Mouse (Mus musculus) layer of hippocampus, postnatal 36 days (tissue): ENCODE measurements around the gene Smpd3. TPM values are rescaled to one million over a fixed set of nuclear protein-coding genes. Genes with fewer than 3 reads are reported as not detected.
A peak's percentile ranks its signal among the peaks of the same experiment; 100 is the strongest.

ENCODE experiments used
- DNase-seq, 2 experiments: peaks; one replicate each; pipeline ENCODE4 v3.0.0; 2022
- total RNA-seq, 2 experiments: library from RNA; stranded (reverse); gene quantifications; 2 replicates each; pipeline ENCODE4 v1.2.3; 2021

Smpd3 gene
- 10 to 100 TPM; 72.6 to 77.2 TPM for total RNA-seq

DNA sequence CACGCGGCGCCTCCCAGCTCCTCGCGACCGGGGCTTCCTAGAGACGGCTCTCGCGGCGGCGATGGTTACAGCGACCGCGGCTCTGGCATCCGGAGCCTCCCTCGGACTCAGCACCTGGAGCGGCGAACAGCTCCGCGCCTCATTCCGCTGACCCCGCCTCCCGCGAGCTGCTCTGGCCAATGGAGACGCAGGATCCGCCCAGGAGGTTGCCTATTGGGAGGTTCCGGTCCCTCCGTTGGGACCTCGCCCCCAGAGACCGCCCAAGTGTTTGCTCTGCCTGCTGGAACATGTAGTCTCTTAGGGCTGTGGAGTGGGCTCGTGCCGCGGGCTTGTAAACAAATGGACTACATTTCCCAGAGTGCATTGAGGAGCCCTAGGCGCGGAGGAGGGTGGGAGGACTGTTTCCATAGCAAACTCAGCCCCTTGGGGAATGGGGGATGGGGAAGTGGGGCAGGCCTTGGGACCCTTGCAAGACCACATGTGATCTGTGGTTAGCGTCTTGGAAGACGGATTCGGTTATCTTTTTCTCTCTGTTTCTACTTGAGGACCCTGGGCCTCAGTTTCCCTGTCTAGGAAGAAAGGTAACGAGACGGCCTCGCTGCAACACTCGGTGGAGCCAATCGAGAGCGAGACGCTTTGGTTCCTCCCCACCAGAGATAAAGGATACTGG is at the start of gene Smpd3:
Smpd3 (minus strand) TSS at position 137 of the 670 bp plus-strand sequence.
- DNase-seq = peak; percentile 98 to 99

DNA sequence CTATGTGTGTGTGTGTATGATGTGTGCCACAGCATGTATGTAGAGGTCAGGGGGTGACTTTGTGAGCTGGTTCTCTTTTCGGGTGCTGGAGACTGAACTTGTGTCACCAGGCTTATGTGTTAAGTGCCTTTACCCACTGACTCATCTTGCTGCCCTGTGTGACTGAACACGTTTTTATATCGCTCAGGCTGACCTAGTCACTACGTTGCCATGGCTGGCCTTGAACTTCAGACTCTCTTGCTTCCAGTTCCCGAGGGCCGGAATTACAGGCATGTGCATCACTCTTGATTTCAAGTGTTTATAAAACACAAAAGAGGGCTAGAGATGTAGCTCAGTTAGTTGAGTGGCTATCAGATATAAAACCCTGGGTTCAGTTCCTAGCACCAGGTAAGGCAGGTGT is 43.2 kb upstream of the Smpd3 start:
- no peak for DNase-seq

DNA sequence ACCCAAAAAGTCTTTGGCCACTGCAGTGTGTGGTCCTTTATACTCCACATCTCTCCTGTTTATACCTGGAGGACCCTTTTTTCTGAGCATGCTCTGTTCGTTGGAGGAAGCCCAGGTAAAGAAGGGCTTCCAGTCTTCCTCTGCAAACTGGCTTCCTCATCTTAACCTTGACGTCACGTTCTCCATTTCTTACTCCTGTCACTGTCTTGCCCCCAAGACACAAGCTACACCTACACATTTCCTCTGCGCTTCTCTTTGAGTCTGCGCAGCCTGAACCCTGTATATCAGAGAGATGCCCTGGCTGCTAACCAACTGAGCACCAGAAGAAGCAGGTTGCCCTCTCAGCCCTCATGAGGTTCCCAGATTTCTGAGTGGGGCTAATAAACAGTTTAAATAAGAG is 41.6 kb upstream of the Smpd3 start:
- no peak for DNase-seq

DNA sequence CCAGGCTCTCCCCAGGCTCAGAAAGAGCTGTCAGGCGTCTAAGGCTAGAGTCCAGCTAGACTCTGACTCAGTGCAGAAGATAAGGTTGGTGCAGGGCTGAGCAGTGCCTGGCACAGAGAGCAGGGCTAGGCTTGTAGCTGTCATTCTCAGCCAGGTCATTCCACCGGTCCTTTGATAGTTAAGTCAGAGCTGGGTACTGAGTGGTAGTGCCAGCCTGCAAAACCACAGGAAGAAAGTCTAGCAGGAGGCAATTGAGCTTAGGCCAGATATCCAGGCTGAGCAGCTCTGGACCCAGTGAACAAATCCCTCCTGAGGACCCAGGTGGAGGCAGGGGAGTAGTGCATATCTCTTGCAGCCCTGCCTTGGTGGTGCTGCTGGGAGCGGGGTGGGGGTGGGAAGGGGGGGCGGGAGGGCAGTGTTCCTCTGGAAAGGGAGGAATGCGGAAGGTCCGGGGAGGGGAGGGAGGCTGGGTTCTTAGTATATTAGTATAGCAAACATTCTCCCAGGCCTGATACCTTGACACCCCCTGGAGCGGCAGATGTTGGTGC is 40.8 kb upstream of the Smpd3 start:
- no peak for DNase-seq

DNA sequence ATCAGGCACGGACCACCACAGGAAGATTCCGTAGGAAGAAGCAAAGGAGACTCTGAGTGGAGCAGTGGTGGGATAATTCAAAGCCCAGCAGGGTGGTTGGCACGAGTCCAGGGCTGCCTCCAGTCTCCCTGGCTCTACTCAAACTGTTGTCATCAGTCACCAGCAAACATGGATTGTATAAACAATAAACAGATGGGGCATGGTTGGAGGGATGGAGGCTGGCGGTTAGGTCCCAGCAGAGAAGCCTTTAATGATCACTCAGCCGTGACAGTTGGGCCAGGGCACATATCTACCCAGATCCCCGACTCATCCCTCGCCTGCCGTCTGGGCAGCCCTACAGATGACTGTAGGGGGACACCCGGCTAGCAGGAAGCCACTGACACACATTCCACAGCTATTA is 39.1 kb upstream of the Smpd3 start:
- DNase-seq = no peak

DNA sequence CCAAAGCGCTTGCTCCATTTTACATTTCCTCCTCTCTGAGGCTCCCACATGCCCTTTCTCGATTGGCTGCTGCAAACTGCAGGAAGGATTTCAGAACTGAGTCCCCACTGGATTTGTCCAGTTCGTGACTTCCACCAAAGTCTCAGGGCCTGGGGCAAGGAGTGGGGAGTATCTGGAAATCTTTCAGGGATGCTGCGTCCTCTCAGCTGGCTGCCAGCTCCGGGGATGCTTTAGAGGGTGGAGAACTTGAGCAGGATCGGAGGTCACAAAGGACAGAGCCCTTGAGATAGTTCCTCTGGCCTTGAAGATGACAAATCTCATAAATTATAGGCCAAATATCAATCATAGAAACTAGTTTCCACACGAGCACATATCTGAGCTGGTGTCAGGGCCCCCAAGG is 38.2 kb upstream of the Smpd3 start:
- DNase-seq = no peak

DNA sequence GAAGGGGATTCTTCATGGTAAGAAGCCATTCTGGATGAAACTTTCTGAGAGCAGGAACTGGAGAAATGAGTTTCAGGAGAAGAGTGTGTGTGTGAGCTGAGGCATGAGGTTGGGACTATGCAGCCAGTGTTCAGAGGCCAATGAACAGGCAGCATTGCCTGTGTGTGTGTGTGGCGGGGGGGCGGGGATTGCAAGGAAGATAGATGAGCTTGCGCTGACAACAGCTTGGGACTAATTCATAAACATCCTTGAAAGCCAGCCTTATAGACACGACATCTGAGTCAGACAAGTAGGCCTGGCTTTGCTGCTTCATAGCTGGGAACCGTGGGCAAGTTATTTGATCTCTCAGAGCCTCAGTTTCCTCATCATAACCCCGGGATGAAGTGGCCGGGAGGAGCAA is 31.3 kb upstream of the Smpd3 start:
- DNase-seq = no peak

DNA sequence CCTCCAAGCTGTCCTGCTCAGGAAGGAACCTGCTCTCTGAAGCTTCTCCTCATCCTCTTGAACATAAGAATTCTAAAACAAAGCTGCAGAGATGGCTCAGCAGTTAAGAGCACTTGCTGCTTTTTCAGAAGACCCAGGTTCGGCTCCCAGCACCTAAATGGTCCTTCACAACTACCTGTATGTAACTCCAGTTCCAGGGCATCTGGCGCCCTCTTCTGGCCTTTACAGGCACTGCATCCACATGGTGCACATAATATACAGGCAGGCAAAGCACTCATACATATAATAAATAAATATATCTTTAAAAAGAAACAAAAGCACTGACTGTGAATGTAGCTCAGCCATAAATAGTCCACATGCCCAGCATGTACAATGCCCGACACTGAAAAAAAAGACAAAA is 30.7 kb upstream of the Smpd3 start:
- DNase-seq = no peak

DNA sequence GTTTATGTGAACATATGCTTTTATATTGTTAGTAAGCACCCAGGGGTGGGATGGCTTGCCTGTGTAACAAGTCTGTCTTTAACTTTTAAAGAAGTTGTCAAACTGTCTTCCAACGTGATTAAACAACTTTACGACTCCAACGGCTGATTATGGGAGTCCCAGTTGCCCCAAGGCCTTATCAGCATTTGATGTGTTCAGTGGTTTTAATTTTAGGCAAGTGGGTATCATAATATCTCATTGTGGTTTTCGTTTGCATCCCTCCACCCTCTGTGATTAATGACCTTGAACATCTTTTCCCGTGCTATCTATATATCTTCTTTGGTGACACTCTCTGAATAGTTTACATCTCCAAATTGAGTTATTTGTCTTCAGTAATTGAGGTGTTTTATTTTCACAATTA is 27.0 kb upstream of the Smpd3 start:
- DNase-seq = no peak

DNA sequence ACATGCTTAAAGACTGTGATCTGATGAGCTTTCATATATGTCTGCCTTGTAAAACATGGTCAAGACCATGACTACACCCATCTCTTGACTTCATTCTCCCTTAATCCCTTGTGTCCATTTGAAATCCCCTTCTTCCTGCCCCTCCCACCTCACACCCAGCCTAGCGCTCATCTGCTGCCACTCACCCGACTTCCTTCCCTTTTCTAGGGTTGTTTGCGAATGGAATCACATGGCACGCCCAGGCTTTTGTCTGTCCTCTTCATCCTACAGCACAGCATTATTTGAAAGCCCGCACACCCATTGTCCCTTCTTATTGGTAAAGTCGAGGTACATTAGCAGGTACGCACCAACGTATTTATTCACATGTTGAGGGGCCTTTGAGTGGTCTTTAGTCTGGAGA is 26.5 kb upstream of the Smpd3 start:
- no peak for DNase-seq

DNA sequence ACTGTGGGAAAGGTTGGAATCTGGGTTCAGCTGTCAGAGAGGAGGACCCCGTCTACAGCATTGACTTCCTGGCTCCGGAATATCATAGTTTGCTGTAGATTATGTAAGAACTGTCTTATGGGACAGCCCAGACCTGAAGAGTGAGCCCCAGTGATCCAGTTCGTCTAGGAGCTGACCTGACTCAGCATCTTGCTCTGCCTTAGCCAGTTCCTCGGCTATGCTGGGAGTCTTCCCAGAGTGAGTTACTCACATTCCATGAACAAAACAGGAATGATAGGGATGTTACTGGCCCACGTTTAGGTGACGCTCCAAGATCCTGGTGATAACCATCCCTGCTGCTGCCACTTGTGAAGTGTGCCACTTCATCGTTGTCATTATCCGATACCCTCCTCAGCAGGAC is 25.5 kb upstream of the Smpd3 start:
- no peak for DNase-seq

DNA sequence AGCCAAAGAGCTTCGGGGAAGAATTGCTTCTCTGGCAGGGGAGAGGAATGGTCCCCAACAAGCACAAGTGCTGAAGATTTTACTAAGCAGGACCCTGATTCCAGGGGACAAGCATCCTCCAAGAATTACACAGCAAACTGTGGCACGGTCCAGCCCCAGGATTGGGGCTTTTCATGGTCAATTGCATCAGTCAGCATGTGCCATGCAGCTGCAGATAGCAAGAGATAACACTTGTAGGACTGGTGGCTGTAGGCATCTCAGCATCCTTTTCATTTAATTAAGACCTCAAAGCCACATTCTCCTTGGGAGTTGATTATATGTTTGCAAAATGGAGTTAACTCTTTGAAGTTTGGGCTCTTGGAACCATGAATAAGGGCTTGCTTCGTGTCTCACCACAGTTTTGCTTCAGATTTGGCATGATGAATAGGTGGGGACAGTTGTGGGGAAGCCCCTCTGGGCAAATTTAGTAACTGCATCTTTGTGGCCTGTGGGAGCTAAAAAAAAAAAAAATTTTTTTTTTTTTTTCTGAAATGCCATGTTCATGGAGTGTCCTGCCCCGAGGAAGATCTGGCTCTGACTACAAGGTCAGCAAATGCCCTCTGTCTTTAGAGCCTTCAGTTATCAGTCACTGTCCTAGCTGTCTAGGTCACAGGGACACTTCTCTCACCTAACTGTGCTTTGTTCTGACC is 22.0 kb upstream of the Smpd3 start:
- DNase-seq = no peak

DNA sequence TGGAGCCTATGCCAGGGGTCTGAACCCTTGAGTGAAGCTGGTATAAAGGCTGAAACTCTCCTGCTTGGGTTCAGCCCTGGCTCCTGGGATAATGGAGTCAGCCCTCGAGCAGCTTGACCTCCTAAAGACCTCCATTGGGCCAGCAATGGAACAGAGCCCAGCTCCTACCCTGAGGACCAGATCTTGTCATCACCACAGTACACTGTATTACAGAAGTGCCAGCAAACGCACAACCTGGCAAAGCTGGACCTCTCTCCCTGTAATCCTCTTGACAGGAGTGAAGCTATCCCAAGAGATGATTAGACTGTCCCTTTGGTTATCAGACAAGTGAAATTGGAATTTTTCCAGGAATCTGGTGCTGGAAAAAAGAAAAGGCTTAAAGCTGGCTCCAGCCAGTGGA is 13.3 kb upstream of the Smpd3 start:
- DNase-seq = no peak

DNA sequence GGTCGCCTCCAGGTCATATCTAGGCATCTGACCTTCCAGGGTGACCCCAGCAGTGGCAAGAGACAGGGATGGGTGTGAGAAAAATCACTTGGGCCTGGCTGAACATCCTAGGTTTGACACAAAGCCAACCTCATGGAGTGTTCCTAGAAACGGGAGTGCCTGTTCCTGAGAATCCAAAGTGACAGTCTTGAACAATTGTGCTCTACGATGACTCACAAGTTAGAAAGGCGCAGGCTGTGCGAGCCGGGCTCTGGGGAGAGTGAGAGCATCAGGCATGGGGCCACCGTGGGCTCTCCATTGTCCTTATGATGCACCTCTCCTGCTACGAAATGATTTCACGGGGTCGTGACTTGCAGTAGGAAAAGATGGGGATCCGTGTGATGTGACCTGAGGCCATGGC is 11.6 kb upstream of the Smpd3 start:
- DNase-seq = peak in 1 of 2 experiments; percentile 8

DNA sequence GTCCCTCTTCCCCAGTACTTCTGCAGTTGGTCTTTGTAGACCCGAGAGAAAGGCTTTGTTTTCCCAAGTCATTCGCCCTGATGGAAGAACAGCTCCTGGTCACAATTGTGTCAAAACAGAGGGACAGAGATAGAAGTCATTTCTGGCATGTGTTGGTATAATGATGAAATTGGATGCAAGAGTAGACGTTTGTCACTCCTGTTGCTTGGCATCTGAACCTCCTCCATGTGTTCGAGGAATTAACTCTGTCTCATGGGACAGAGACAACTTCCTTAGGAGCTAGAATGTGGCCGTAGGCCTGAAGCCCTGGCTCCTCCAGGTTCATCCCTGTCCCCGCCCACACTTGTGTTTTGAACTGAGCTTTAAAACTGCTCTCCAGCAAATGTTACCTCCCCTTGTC is 8.3 kb upstream of the Smpd3 start:
- no peak for DNase-seq

DNA sequence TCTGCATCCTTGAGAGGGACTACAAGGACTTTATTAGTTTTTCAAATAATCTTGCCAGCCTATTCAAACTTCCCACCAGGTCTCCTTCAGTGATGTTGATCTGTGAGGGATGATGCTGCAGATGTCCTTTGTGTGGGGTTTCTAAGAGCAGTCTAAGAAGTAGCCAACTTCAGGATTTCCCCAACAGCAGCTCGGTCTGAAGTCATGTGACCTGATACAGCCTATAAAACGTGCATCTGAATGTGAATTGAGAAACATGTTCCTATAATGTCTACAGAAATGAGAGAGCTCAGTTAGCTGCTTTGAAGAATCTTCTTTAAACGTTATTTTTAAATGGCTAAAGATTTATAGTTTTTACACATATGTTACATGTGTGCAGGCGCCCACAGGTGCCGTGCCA is 5.7 kb upstream of the Smpd3 start:
- DNase-seq = no peak

DNA sequence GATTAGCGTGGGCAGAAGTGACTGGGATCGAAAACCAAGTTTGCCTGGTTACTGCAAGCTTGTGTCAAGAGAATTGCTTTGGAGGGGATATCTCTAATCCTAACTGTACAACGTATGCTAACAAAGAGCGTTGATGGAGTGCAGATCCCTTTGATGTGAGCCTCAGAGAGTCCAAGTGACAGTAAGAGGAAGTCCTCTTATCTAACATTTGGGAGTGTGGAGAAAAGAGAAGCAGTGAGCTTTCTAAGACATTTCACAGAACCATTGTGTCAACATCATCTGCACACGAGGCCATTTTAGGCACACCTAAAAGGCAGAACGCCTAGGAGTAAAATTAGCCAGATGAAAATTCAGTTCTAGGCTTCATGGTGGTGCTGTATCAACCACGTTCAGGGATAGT is 5.0 kb upstream of the Smpd3 start:
- no peak for DNase-seq

DNA sequence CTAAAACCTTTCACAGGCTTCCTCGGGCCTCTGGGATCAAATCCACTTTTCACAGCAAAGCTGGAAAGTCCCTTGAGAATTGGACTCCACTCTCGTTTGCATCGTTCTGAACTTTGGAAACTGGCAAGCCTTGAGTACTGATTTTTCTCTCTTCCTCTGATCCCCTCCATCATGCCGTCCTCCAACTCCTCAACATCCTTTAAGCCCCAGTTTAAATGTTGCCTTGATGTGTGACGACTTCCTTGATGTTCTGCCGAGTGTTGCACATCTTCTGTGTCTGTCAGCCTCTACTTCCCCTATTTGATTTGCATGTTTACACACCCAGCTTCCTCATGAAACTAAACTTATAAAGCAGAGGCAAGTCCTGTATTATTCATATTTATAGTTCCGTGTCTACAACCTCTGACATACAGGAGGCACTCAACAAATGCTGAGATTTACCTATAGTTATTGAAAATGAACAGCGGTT is 987 bp upstream of the Smpd3 start:
- DNase-seq = no peak

DNA sequence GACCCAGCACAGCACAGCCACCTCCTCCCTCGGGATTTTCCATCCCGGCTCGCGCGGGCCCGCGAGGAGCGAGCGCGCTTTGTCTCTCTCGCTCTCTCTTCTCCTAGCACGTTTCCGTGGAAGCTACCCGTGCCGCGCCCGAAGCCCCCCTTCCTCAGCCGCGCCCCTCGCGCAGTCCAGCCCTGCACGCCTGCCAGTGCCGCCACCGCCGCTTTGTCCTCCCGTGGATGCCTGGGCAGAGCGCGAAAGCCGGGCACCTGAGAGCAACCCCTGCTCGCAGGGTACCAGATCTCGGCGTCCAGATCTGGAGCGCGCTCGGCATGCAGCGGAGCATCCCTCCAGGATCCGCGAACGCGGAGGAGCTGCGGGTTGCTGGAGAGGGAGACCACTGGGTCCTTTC is 1.2 kb downstream of the Smpd3 start:
- DNase-seq = peak; percentile 67 to 77

DNA sequence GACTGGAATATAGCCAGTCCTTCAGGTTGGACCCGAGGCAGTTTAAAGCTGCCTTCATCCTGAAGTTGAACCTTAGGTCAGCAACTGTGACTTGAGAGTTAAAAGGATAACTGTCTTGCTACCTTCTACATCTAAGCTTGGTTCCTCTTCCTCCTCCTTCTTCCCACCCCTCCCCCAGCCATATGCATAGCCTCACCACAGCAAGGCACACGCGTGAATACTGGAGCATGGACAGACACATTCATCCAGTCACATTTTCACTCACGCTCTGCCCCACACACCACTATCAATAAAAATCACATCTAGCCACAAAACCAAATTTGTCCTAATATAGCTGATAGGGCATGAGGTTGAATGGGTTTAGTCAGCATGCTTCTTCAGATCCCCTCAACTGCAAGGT is 1.8 kb downstream of the Smpd3 start:
- no peak for DNase-seq

DNA sequence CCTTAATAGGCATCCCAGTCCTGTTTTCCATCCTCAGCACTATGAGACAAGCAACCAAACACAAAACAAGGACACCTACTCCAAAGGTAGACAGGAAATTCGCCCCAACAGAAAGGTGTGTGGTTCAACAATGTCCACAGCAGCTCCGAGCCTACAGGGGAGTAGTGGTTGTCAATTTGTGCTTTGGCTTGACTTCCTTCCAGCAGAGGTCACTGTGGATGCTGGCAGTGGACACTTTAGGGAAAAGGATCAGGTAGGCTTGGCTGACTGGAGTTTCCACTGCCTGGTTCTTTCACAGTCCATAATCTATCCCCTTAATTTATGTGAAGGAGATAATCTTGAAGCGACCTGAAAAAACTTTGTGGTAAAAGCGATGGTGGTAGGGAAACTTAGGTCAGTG is 2.6 kb downstream of the Smpd3 start:
- no peak for DNase-seq

DNA sequence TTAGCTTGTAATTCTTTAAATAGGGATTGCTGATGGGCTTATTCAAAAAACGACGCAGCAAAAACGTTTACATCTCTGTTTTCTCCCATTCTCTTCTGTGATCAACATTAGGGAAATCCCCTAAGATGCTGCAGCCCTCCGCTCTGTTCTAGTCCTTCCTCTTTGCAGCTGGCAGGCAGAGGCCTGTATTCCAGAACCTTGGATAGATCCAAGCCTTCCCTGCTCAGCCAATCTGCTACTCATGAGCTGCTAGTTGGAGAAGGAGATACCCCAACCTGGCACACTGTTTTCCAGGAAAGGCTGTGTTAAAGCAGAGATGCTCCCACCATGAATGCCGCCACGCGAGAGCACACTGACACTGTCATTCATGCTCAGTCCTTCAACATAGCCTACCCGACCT is 4.4 kb downstream of the Smpd3 start:
- DNase-seq = no peak

DNA sequence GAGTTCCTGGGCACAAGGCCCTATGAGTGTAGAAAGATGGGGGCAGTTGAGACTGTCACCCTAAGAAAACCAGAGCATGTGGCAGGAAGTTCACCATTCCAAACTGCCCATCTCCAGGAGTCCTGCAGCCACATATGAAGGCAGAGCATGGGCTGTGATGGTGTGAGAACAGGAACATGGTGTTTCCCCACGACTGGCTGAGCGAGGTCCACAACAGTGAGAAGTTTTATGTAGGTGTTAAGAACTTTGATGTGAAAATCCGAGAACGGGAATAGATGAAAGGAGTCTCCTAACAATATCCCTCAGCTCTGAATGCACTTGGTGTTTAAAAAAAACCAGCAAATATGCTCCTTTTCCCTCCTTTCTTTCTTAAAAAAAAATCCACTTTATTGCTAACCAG is 5.3 kb downstream of the Smpd3 start:
- no peak for DNase-seq

DNA sequence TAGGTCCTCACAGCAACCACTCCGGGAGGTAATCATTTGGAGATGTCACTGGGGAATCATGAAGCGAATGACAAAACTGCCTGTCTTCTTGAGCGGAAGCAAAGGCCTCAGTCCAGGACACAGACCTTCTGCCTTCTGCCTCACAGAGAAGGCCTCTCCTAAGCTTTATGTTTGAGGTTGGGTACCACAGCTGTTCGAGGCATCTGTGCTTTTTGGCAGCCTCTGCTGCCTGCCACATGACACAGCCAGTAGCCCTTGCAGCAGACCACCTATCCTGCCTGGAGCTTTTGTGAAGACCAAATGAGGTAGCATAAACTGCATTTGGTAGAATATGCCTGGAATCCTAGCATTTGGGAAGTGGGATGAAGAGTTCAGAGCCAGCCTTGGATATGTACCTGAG is 11.2 kb downstream of the Smpd3 start:
- DNase-seq = no peak
